Mouse (Mus musculus): Measurements from ENCODE around the gene Slc4a8. TPM values are rescaled to one million over a fixed set of nuclear protein-coding genes. Genes with fewer than 3 reads are reported as not detected.
A peak's percentile ranks its signal among the peaks of the same experiment; 100 is the strongest.

The Slc4a8 gene
- total RNA-seq (2021), result 1 to 10 TPM; 1.6 to 1.7 TPM
- long read RNA-seq, experiment 1, result 0 reads
- long read RNA-seq, experiment 2, partial matches to known transcripts, result 2 of 2 reads
- long read RNA-seq, experiment 2, other reads (novel, unspliced or antisense), result 0 of 2 reads

GRCm38 (mm10) chr15:100761419-100762185 is at the start of gene Slc4a8:
Gene Slc4a8 (plus strand): TSS chr15:100761747.
- peak; percentile 81 for DNase-seq

GRCm38 (mm10) chr15:100714470-100714869 is 47.1 kb upstream of the Slc4a8 start:
- DNase-seq, result no peak

- DNase-seq, result no peak
These were observed 46.1 kb upstream of the Slc4a8 start for GRCm38 (mm10) chr15:100715399-100715993.

GRCm38 (mm10) chr15:100717933-100718332 is 43.6 kb upstream of the Slc4a8 start:
- DNase-seq, result no peak

- DNase-seq, result no peak
These were observed 43.0 kb upstream of the Slc4a8 start for GRCm38 (mm10) chr15:100718572-100718971.

GRCm38 (mm10) chr15:100719217-100719616 is 42.3 kb upstream of the Slc4a8 start:
- no peak for DNase-seq

GRCm38 (mm10) chr15:100720066-100720465 is 41.5 kb upstream of the Slc4a8 start:
- DNase-seq, result no peak

- DNase-seq, result no peak
These were observed 40.1 kb upstream of the Slc4a8 start for GRCm38 (mm10) chr15:100721445-100721844.

GRCm38 (mm10) chr15:100722026-100722425 is 39.5 kb upstream of the Slc4a8 start:
- no peak for DNase-seq

- no peak for DNase-seq
These were observed 39.0 kb upstream of the Slc4a8 start for GRCm38 (mm10) chr15:100722564-100722963.

- DNase-seq, result no peak
These were observed 38.0 kb upstream of the Slc4a8 start for GRCm38 (mm10) chr15:100723505-100723904.

GRCm38 (mm10) chr15:100726721-100727120 is 34.8 kb upstream of the Slc4a8 start:
- no peak for DNase-seq

- DNase-seq, result no peak
These were observed 33.7 kb upstream of the Slc4a8 start for GRCm38 (mm10) chr15:100727834-100728233.

- DNase-seq, result no peak
These were observed 33.0 kb upstream of the Slc4a8 start for GRCm38 (mm10) chr15:100728586-100728985.

- peak; percentile 22 for DNase-seq
These were observed 32.1 kb upstream of the Slc4a8 start, which contains the start of gene Galnt6 for GRCm38 (mm10) chr15:100729281-100729985. Gene Galnt6 (minus strand): TSS chr15:100729376.

GRCm38 (mm10) chr15:100731081-100731480 is 30.5 kb upstream of the Slc4a8 start:
- no peak for DNase-seq

GRCm38 (mm10) chr15:100732580-100732979 is 29.0 kb upstream of the Slc4a8 start:
- no peak for DNase-seq

- no peak for DNase-seq
These were observed 26.2 kb upstream of the Slc4a8 start for GRCm38 (mm10) chr15:100735095-100735952.

GRCm38 (mm10) chr15:100735953-100736300 is 25.6 kb upstream of the Slc4a8 start:
- DNase-seq, result no peak

- DNase-seq, result no peak
These were observed 23.9 kb upstream of the Slc4a8 start for GRCm38 (mm10) chr15:100737667-100738066.

- DNase-seq, result no peak
These were observed 23.2 kb upstream of the Slc4a8 start for GRCm38 (mm10) chr15:100738351-100738781.

- no peak for DNase-seq
These were observed 22.1 kb upstream of the Slc4a8 start for GRCm38 (mm10) chr15:100739442-100739841.
